Mouse (Mus musculus) MEL (cell line): ENCODE results near the gene Ube2m.

Source experiments
- CTCF ChIP-seq, 3 experiments: IDR thresholded peaks in 2 of 3; conservative IDR thresholded peaks in 1 of 3; 2 replicates each; pipeline ENCODE4 v1.5.1; 2011 to 2012; ENCODE audit warnings: low read length in 3 of 3, low read depth in 2 of 3, mild to moderate bottlenecking in 2 of 3, improper control_type of control experiment in 1 of 3, inconsistent platforms in 1 of 3, mixed read lengths in 1 of 3, moderate library complexity in 1 of 3; ENCODE audit not compliant: control insufficient read depth in 1 of 3, insufficient read depth in 1 of 3, poor library complexity in 1 of 3, severe bottlenecking in 1 of 3
- GATA1 ChIP-seq: IDR thresholded peaks from 2 replicates; pipeline ENCODE4 v1.6.1; 2011; ENCODE audit warnings: low read depth, low read length, improper control_type of control experiment
- MEF2A ChIP-seq: IDR thresholded peaks from 2 replicates; pipeline ENCODE4 v1.6.1; 2014; ENCODE audit warnings: low read depth, mild to moderate bottlenecking, inconsistent platforms, low read length, improper control_type of control experiment; ENCODE audit not compliant: poor library complexity, insufficient replicate concordance, severe bottlenecking; ENCODE audit errors: extremely low read depth
- POLR2A ChIP-seq, 2 experiments: IDR thresholded peaks; 2 replicates each; pipeline ENCODE4 v1.6.1; 2011 to 2012; ENCODE audit warnings: low read length in 2 of 2, mild to moderate bottlenecking in 2 of 2, control low read depth in 1 of 2, improper control_type of control experiment in 1 of 2, low read depth in 1 of 2, moderate library complexity in 1 of 2; ENCODE audit not compliant: control insufficient read depth in 1 of 2, insufficient read depth in 1 of 2, poor library complexity in 1 of 2
- ZNF384 ChIP-seq: IDR thresholded peaks from 2 replicates; pipeline ENCODE4 v1.6.1; 2012; ENCODE audit warnings: low read depth, mild to moderate bottlenecking, inconsistent platforms, low read length, improper control_type of control experiment

- no peak for TF ChIP-seq CTCF (IDR thresholded peaks at IDR 0.05 in 2 of 3, conservative IDR thresholded peaks at IDR 0.05 in 1 of 3; ENCODE audit: control insufficient read depth in 1 of 3, insufficient read depth in 1 of 3, low read depth in 2 of 3, low read length in 3 of 3, poor library complexity in 1 of 3, severe bottlenecking in 1 of 3)
- no peak for TF ChIP-seq POLR2A (IDR thresholded peaks at IDR 0.05; ENCODE audit: control insufficient read depth in 1 of 2, insufficient read depth in 1 of 2, low read depth in 1 of 2, low read length in 2 of 2, poor library complexity in 1 of 2)
- no peak for TF ChIP-seq ZNF384
- no peak for TF ChIP-seq MEF2A
- peak; percentile 37; the same call in 1 of the 2 replicates for TF ChIP-seq GATA1
Observed at GRCm38 (mm10) chr7:13036806-13037205, 1.3 kb downstream of the Ube2m start.
